Mouse (Mus musculus) 3T3-L1 (cell line): ENCODE results near the gene Ffar3.
"Not testable (repeated sequence)": the region's sequence is repeated elsewhere in the genome, so short reads cannot be mapped to it uniquely, and the experiment has no call there.

Experiments
- DNase-seq: peaks from one replicate; pipeline ENCODE4 v3.0.0-alpha.2; 2015; ENCODE audit warnings: low read depth, low spot score

Gene Ffar3

DNA sequence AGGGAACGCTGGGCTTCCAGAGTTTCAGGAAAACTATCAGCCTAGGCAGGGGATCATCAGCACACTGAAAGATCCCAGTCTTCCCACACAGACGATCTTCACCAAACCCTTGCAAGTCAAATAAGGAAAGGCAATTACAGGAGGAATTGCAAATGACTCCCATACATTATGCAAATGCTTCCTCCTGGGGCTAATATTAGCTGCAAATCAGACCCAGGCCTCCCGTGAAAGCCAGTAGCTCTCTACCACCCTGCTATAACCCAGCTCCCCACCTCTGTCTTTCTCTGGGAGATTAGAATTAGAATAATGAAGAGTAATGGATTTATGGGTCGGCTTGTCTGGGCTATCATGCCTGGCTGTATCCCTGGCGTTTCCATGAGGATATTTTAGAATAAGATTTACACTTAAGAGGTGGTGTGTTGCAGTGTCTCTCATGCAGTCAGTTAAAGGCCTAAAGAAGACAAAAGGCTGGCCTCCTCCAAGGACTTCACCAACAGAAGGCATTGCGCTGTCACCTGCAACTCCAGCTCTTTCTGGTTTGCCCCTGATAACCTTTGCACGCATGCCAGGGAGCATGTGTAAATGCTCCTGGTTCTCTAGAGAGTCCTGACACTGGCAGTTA lies 11.2 kb downstream of the Ffar3 start:
- no peak for DNase-seq

DNA sequence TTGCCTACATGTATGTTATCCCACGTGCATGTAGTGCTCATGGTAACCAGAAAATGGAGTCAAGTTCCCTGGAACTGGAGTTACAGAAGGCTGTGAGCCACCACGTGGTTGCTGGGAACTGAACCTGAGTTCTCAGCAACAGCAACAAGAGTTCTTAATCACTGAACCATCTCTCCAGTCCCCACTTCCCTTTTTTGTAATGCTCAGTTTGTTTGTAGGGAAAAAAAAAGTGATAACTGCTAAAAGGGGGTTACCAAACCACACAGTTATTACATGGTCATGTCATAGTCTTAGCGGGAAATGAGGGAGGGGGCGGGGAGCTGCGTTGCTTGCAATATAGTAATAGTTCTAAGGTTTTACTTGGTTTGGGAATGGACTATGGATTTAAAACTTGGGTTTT lies 13.9 kb downstream of the Ffar3 start:
- DNase-seq, result no peak

DNA sequence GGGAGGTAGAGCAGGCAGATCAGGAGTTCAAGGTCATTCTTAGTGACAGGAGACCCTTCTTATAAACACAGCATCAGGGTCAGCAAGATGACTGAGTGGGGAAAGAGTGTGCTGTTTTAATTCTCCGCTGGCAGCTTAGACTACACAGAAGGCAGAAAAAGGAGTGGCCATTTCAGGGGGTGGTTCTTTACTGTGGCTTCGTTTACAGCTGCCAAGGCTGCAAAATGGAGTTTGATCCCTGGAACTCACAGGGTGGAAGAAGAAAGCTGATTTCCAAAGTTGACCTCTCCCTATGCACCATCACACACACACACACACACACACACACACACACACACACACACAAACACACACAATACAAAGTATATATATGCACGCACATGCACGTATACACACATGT lies 14.6 kb downstream of the Ffar3 start:
- DNase-seq, result no peak

DNA sequence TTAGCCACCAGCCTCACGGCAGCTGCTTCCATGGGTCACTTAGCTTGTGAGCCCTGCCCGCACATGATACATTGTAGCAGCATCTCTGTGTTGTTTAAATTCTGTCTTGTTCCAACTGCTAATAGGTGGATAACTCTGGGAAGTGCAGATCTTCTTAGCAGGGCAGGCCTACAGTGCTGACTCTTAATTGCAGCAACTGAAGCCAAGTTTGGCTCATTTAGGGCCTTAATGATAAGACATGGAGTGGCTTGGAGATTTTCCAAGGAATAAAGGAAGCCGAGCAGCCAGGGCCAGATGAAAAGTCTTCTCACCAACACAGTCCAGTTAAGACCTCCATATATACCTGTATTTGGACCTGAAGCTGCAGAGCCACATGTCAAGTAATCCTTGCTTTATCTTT lies 15.7 kb downstream of the Ffar3 start:
- no peak for DNase-seq

DNA sequence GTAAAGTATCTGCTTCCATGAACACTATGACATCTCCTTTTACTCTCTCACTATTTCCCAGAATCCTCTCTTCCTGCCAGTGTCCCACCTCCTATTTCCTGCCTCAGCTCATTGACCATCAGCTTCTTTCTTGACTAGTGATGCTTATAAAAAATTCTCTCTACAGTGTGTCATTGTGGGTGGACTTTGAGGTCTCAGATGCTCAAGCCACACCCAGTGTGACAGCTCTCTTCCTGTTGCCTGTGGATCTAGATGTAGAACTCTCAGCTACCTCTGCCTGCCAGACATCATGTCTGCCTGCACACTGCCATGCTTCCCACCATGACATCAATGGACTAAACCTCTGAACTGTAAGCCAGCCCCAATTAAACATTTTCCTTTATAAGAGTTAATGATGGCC lies 18.7 kb downstream of the Ffar3 start:
- no peak for DNase-seq

DNA sequence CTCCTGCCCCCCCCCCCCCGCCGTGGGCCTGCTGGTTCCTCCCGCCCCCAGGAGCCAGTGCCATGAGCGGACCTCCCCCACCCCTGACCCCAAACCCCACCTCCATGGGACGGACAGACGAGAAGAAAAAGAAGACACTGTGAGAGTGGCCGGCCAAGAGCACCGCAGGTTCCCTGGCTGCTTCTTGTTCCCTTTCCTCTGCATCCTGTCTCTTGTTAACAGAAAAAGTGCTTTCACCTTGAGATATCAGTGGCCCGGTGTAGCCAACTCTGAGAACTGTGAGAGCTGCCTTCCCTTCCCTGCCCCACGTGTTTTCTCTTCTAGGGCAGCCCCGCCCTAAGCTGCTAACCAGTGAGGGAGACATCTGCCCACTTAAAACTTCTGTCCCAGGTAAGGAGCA lies 23.3 kb downstream of the Ffar3 start:
- not testable (repeated sequence) for DNase-seq

DNA sequence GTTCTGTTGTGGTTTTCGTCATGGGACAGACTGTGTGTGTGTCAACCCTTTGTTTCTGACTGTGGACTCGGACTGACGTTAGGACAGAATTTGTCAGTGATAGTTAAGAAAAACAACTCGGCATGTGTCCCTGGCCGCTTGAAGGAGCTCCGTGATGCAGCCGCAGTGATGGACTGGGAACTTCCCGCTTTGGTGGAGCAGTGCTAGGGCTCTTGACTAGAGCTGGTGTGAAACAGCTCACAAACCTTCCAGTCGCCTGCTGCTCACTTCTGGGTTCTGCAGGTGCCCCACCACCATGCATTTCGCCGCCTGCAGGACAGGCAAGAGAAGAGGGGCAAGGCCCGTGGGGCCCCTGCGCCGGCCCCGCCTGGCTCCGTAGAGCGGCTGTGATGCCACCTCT lies 23.7 kb downstream of the Ffar3 start:
- DNase-seq, result no peak

DNA sequence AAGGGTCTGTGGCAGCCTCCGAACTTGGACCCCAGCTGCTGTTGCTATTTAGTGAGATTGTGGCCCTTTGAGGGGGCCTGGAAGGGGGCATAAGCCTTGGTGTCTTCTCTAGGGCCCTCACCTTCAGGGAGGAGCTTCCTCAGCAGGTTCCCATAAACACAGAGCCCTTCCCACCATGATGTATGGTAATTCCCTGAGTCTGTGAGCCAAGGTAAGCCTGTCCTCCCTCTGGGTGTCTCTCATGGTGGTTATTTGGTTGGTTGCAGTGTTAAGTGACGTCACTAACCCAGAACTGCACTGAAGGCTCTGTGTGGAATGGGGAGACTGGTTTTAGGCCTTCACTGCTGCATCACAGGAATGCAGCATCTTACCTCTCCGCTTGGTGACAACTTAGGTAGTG lies 26.6 kb downstream of the Ffar3 start:
- no peak for DNase-seq

DNA sequence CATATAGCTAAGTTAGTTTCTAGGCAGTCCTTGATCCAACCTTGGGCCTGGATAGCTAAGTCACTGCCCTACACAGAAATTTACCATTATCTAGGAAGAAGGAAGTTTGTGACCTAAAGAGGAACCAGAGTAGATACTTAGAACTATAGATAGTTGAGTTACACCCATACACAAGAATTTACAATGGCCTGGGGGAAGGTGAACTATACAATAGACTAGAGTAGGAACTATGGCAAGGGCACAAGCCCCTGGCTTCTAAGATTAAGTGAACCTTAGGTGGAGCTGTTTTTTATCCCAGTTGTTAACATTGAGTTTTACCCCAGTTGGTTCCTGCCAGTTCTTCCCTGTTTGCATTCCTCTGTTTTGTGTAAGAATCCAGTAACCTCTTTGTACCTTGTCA lies 27.1 kb downstream of the Ffar3 start:
- DNase-seq, result not testable (repeated sequence)

DNA sequence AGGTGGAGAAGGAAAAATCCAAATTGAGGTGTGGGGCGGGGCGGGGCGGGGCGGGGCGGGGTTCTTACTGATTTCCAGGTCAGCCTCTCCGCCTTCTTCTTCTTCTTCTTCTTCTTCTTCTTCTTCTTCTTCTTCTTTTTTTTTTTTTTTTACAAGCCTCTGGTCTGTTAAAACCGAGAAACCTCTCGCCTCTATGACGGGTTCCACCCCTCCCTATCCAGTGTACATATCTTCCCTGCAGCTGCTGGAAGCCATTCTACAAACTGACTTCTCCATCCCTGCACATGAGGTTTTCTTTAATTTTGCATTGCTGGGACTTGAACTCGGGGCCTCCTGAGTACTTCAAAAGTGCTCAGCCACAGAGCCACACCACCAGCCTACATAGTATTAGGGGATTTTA lies 29.3 kb downstream of the Ffar3 start:
- no peak for DNase-seq

DNA sequence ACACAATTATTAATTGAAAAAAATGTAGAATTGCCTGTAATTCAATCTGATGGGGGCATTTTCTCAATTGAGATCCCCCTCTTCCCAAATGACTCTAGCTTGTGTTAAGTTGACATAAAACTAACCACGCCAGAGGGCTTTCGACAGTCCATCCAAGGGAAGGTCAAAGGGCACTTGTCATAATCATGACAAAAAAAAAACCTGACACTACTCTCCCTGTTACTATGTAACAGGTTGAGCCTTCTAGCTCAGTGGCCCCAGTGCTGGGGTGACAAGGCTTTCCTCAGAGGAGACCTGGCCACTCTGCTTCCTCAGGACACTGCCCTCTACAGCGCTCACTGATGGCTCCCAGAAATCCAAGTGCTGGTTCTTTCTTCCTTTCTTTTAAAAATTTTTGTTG lies 31.7 kb downstream of the Ffar3 start:
- DNase-seq, result no peak

DNA sequence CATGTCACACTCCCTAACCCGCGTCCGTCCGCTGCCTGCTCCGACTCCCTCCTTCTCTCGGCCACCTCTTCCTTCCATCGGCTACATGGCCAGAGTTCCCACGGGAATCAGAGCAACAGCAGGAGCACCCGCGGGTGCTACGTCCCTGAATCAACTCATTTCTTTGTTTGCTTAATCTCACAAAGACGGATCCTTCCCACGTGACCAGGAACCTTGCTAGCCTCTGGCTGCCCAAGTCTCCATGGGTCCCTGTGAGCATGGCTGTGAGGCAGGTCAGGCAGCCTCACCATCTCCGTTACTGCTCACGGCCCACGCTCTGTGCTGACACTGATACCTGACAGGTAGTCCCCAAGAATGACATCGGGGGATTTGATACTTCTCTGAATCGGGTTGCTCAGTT lies 32.3 kb downstream of the Ffar3 start, which contains the start of gene Ffar2:
Ffar2 (minus strand) TSS at position 101 of the 400 bp plus-strand sequence.
- DNase-seq, result no peak

DNA sequence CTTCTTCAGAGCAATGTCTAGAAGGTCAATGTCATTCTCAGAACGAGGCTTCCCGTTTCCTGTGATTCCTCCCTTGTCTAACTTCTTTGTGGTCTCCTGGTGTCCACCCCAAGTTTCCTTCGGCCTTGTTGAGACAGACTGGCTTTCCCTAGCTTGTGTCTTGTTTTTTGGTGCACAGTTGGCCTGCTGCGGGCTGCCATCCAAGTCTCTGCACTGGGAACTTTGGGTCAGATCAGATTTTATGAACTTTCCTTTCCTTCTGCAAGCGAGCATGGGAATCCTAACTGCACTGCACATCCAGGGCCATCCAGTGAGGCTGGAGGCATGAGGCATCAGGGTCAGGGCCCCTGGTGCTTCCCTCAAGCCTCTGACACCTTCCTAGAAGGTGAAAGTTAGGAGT lies 34.4 kb downstream of the Ffar3 start:
- no peak for DNase-seq

DNA sequence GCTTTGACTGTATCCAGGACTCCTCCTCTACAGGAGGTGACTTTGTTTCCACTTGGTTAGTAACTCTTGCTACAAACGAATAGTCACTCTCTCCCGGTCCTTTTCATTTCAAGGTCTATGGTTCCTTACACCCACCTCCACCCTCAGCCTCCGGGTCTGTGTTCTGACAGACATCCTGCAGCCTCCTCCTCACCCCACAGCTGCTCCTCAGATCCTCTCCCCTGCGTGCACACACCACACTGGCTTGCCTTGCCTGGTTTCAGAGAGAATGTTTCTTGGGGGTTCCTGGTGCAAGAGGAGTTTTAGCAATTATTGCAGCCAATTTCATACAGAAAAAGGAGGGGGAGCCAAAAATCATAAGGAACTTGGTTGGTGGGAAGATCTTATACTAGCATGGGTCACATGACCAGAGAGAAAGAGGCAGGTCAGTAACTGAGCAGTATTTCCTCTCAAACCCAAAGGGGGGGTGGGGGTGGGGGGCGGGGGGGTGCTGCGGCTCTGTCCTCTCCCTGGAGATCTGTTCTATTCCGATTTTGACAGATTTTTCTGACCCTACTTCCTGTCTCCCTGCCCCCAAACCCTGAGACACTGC lies 35.0 kb downstream of the Ffar3 start:
- no peak for DNase-seq

DNA sequence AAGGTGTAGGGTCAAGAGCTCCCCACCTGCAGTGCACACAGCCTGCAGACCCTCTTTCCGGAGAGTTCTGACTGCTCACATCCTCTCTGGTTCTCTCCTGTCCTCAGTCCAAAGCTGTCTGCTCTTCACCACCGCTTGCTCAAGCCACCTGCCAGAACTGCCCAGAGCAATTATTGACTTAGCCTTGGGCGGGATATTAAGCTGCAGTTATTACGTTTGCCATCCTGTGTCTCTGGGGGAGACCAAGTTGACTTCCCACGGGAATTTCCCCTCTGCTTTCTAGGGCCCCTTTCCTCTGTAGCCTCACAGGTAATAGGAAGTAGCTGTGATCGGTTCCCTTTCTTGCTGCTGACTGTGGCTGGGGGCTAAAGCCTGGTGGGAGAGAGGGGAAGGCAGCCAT lies 35.8 kb downstream of the Ffar3 start:
- no peak for DNase-seq

DNA sequence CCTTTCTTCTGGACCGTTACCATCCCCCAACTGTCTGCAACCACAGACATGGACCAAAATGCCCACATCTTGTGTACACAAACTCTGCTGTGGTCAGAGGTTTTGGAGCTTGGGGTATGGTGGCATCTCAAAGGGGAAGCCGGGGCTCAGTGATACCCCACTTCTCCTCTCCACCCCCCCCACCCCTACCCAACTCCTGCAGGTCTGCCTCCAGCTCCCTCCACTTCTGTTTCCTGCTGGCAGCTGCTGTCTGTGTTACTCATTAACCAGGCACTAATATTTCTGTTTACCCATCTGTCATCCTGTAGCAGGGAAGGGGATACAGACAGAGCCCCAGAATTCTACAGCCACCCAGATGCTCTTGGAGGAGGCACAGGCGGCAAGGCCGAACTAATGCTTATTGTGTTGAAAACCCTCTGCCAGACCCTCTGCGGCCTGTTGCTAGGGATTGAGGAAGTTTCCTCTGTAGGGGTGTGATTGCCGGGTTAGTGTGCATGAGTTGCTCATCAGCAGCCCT lies 43.6 kb downstream of the Ffar3 start:
- no peak for DNase-seq

DNA sequence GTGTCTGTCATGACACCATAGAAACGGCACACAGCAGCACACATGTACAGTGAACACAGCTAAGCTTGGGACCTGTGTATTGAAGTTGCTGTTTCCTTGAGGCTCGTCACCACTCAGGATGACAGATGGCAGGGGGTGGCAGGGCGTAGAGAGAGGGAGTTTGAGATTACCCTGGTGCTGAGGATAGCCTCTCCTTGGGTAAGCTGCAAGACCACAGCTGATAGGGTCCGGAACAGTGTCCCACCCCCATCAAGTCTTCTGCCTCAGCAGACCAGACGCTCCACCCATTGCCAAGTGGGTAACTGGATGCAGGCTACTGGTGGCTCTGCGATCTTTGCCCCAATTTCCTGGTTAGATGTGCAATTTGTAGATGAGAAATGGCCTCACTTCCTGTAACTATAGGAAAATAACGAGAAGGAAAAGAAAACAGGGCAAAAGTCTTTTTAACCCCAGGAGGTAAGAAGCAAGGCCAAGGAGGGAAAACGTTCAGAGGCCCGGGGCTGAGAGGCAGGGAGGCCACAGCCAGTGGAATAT lies 44.2 kb downstream of the Ffar3 start:
- DNase-seq, result no peak

DNA sequence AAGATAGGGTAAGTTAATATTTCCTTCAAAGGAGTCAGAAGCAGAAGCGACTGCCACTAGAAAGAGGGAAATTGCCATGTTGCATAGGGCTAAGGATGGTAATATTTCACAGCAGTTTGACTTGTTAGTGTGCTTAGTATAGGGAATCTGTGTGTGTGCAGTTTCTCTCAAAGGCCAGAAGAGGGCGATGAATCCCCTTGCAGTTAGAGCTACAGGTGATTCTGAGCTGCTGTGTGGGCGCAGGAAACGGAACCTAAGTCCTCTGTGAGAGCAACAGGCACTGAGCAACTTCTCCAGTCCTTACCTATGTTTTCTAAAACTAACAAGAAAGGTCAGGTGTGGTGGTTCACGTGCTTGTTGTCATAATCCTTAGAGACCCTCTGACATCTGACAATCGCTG lies 45.7 kb downstream of the Ffar3 start:
- DNase-seq, result no peak

DNA sequence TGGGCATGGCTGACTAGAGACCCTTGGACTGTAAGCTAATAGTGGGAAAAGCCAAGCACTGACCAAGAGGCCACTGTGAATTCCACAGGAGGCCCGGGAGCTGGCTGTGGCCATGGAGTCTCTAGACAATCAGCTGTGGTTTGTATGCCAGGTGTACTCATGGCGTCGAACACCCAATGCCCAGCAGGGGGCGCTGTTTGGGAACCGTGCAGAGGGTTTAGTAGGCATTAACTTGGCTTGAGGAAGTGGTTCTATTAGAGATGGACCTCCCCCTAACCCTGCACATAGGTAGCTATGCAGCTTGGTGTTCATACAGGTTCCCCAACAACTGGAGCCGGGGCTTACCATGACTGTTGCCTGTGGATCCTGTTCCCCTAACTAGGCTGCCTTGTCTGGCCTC lies 50.1 kb downstream of the Ffar3 start:
- peak; percentile 2 for DNase-seq
